Mouse (Mus musculus) ovary, adult 18-20 months (tissue): ENCODE results near the gene Gm14410.
"Not testable (repeated sequence)": the region's sequence is repeated elsewhere in the genome, so short reads cannot be mapped to it uniquely, and the experiment has no call there.

Experiments
- DNase-seq: peaks from one replicate; pipeline ENCODE4 v3.0.0; 2022; ENCODE audit warnings: low spot score, mixed read lengths

Gene Gm14410

GRCm38 (mm10) chr2:177206341-177206740 is at the start of gene Gm14410:
TSS of gene Gm14410 (minus strand) at chr2:177206421.
- DNase-seq, result peak; percentile 81

GRCm38 (mm10) chr2:177247449-177247848 is 41.2 kb upstream of the Gm14410 start:
- not testable (repeated sequence) for DNase-seq

- not testable (repeated sequence) for DNase-seq
Observed at GRCm38 (mm10) chr2:177230461-177230860, 24.2 kb upstream of the Gm14410 start.

- DNase-seq, result not testable (repeated sequence)
Observed at GRCm38 (mm10) chr2:177172749-177173148, 33.5 kb downstream of the Gm14410 start.
